Mouse (Mus musculus) neural tube, embryonic 14.5 days (tissue): Measurements from ENCODE around the gene Trabd2b. TPM values are rescaled to one million over a fixed set of nuclear protein-coding genes. Genes with fewer than 3 reads are reported as not detected.

ENCODE experiments used
- ATAC-seq: fragments of 200-750 bp; cut with Nextera tagmentation; 2 replicates; pipeline ENCODE4 v1.8.0; 2017; ENCODE audit warnings: low read depth, mild to moderate bottlenecking, moderate TSS enrichment, moderate library complexity
- H3K27ac ChIP-seq: fragments of 300-500 bp; sonication (generic); 2 replicates; pipeline ENCODE4 v1.5.1; 2014; ENCODE audit warnings: low read depth, mild to moderate bottlenecking, control low read depth, low read length, moderate library complexity, mixed read lengths
- H3K27me3 ChIP-seq: fragments of 300-500 bp; sonication (generic); 2 replicates; pipeline ENCODE4 v1.6.1; 2014; ENCODE audit warnings: low read length; ENCODE audit not compliant: control insufficient read depth, insufficient read depth
- H3K36me3 ChIP-seq: fragments of 300-500 bp; sonication (generic); 2 replicates; pipeline ENCODE4 v1.6.1; 2014; ENCODE audit warnings: low read length, mixed read lengths; ENCODE audit not compliant: control insufficient read depth, insufficient read depth
- H3K4me1 ChIP-seq: fragments of 300-500 bp; sonication (generic); 2 replicates; pipeline ENCODE4 v1.6.1; 2014; ENCODE audit warnings: low read length; ENCODE audit not compliant: control insufficient read depth, insufficient read depth
- H3K4me2 ChIP-seq: fragments of 300-500 bp; sonication (generic); 2 replicates; pipeline ENCODE4 v1.6.1; 2014; ENCODE audit warnings: mild to moderate bottlenecking, low read depth, low read length, control low read depth
- H3K4me3 ChIP-seq: fragments of 300-500 bp; sonication (generic); 2 replicates; pipeline ENCODE4 v1.5.1; 2014; ENCODE audit warnings: low read depth, low read length, control low read depth, mixed read lengths
- H3K9ac ChIP-seq: fragments of 300-500 bp; sonication (generic); replicated peaks from 2 replicates; pipeline ENCODE4 v1.6.1; 2014; ENCODE audit warnings: low read depth, mild to moderate bottlenecking, control low read depth, low read length, mixed read lengths
- H3K9me3 ChIP-seq: fragments of 300-500 bp; sonication (generic); 2 replicates; pipeline ENCODE4 v1.6.1; 2016; ENCODE audit warnings: low read length; ENCODE audit not compliant: control insufficient read depth
- WGBS: fragments of 180-500 bp; shearing (Covaris S2); extraction: QIAGEN DNeasy Blood & Tissue Kit; methylation state at CpG from one replicate; pipeline ENCODE4 v1.1.7; 2014; 5-methylcytosine and 5-hydroxymethylcytosine counted together
- polyA plus RNA-seq: library from polyadenylated mRNA; unstranded; fragments of >200 nt; fragmentation: Nextera tagmentation; extraction: Ambion mirVana; gene quantifications from 2 replicates; pipeline ENCODE4 v1.2.1, GENCODE M21; 2014

Gene Trabd2b
- polyA plus RNA-seq, 1 experiment from 2014 or later, result 0.56 TPM

DNA sequence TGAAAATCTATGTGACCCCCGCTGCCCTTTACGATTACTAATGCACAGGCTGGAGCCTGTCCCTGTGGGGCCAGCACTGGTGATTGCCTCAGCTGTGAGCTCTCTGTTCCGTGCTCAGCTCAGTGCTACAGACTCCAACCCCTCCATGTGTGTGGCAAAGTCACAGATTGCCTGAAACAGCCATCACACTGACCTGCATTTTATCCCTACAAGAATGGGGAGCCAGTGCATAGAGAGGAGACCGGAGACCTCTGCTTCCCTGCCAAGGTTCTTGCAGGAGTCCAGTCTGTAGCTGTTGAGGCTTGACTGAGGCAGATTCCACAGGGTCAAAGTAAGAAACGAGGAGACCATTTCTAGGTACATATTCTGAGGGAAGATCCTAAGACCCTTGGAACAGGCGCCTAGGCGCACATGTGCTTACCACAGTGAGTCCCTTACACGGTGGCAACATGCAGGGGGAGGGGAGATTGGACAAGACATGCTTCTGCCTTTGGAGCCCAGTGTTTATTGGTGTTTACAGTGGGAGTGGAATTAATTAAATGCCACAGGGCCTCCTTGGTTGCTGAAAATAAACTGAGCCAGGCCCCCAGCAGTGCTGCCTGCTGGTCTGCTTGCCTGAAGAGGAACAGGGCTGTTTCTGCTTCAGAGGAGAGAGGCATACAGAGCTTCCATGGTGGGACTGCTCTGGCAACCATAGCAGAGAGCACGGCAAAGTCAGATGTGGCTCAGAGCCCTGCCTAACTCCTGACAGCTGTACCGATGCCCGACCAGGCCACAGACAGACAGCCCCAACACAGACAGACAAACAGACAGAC, 97.9 kb downstream of the Trabd2b start:
- peak; percentile 44; the same call in 1 of the 2 replicates for ATAC-seq
- 0 out of 2 replicates have a peak overlapping the region, but pooled peaks have one; percentile 16 for H3K27ac ChIP-seq
- H3K27me3 ChIP-seq, result no peaks in the 10 kb centered on the region
- WGBS, result 60% methylated on average over 11 of the region's 11 CpGs
- no peaks in the 10 kb centered on the region for H3K9me3 ChIP-seq
- no peaks in the 10 kb centered on the region for H3K4me1 ChIP-seq
- H3K4me2 ChIP-seq, result no peak overlapping the region
- no peak overlapping the region for H3K9ac ChIP-seq
- no peak overlapping the region for H3K4me3 ChIP-seq
- no peaks in the 10 kb centered on the region for H3K36me3 ChIP-seq

DNA sequence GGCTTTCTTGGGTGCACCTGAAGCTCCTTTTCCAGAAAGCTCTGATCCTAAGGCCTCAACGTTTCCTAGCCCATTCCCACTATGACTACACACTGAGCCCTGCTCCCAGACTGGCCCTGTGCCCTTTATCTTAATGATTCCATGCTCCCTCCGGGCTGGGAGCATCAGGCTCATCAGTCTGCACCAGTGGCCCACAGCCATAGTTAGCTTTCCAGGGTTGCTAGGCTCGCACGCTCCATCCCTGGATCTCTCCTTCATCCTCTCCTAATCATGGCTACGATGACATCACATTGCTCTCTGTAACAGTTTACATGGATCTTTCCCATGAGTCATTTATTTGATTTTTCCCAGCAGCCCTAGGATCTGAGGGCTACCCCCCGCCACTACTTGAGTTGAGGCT, 103.1 kb downstream of the Trabd2b start:
- no peak overlapping the region for H3K27ac ChIP-seq
- no peaks in the 10 kb centered on the region for H3K27me3 ChIP-seq
- H3K4me3 ChIP-seq, result no peak overlapping the region
- no peaks in the 10 kb centered on the region for H3K4me1 ChIP-seq
- H3K9me3 ChIP-seq, result no peaks in the 10 kb centered on the region
- WGBS, result 83% methylated on average over 6 of the region's 6 CpGs
- H3K4me2 ChIP-seq, result no peak overlapping the region
- no peaks in the 10 kb centered on the region for H3K36me3 ChIP-seq
- H3K9ac ChIP-seq, result no peak overlapping the region
- ATAC-seq, result no peak

DNA sequence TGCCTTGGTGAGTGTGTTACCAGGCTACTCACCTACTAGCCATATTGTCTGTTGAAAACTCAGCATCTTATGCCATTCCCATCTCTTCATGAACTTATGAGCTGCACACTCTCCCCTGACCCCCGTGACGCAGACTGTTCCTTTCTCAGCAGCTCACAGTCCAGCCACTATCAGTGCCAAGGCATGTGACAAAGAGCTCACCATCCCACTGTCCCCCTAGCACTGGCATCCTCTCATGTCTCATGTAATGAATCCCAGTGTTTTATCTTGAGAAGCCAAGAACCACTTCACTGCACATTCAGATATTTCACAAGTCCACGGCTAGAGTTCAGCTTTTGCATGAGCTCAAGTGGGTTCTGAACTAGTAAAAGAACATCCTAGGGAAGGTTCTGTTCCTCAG, 105.1 kb downstream of the Trabd2b start:
- Histone ChIP-seq H3K4me3 (no peak overlapping the region), H3K4me1 (no peaks in the 10 kb centered on the region), H3K27ac (no peak overlapping the region), H3K9ac (no peak overlapping the region), H3K4me2 (no peak overlapping the region), H3K27me3 (no peaks in the 10 kb centered on the region), H3K9me3 (no peaks in the 10 kb centered on the region), H3K36me3 (no peaks in the 10 kb centered on the region)
- no peak for ATAC-seq
- WGBS, result 97% methylated on average over 3 of the region's 3 CpGs

DNA sequence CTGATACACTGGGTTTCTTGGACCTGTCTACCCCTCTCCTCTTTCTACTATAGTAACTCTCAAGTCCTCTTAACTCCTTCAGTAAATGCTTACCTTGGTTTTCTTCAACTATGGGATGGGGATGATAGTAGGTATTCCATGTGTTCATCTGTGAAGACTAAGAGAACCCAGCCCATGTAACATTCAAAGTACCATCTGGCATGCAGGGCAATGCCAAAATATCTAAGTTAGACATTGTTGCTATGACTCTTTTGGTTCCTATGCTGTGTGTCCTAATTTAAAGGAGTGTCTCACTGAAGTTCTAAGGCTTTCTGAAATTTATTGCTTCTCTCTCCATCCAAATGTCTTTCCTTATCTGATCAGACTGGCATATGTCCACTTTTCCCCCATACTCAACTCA, 106.6 kb downstream of the Trabd2b start:
- Histone ChIP-seq H3K9me3 (no peaks in the 10 kb centered on the region), H3K9ac (no peak overlapping the region), H3K27ac (no peak overlapping the region), H3K36me3 (no peaks in the 10 kb centered on the region), H3K27me3 (no peaks in the 10 kb centered on the region), H3K4me1 (no peaks in the 10 kb centered on the region), H3K4me2 (no peak overlapping the region), H3K4me3 (no peak overlapping the region)
- ATAC-seq, result no peak

DNA sequence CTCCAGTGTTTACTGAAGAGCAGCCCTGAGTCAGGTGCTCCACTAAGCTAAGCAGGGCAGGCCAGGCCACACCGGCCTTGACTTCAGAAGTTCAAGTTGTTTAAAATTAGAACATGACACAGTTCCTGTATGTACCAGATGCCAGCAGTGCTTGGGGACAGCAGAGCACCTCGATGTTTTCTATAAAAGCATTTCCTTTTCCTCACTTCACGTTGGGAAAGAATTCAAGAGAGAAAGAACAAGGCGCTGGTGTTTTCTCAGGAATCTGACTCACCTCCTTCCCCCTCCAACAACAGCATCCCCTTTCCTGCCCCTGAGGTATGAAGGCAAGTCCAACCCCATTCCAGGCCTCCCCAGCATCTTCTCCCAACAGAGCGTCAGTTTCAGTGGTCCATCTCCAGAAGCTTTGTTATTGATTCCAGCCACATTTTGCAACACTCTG, 108.8 kb downstream of the Trabd2b start:
- 79% methylated on average over 5 of the region's 5 CpGs for WGBS
- no peaks in the 10 kb centered on the region for H3K4me1 ChIP-seq
- H3K9me3 ChIP-seq, result no peaks in the 10 kb centered on the region
- H3K36me3 ChIP-seq, result no peaks in the 10 kb centered on the region
- no peak overlapping the region for H3K27ac ChIP-seq
- no peaks in the 10 kb centered on the region for H3K27me3 ChIP-seq
- H3K9ac ChIP-seq, result no peak overlapping the region
- no peak overlapping the region for H3K4me3 ChIP-seq
- no peak overlapping the region for H3K4me2 ChIP-seq
- ATAC-seq, result no peak

DNA sequence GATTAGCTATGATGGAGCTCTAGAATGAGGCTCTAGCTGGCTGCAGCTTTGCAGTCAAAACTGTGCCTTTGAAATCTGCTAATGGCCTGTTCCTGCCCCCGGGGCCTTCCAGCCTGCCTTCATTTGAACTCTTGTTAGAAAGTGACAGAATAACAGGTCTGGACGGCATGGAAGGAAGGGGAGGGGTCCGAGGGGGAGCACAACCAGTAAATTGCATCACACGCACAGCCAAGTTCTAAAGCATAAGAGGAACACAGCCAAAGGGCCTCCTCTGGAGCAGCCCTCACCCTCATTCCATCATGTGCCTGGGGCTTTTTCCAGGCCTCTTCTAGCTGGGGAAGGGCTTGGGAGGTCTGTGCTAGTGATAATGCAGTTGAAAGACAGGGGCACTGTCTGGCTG, 110.1 kb downstream of the Trabd2b start:
- Histone ChIP-seq H3K27ac (no peak overlapping the region), H3K36me3 (no peaks in the 10 kb centered on the region), H3K4me3 (no peak overlapping the region), H3K4me2 (no peak overlapping the region), H3K9me3 (no peaks in the 10 kb centered on the region), H3K4me1 (no peaks in the 10 kb centered on the region), H3K9ac (no peak overlapping the region), H3K27me3 (no peaks in the 10 kb centered on the region)
- WGBS, result 35% methylated on average over 4 of the region's 4 CpGs
- ATAC-seq, result no peak

DNA sequence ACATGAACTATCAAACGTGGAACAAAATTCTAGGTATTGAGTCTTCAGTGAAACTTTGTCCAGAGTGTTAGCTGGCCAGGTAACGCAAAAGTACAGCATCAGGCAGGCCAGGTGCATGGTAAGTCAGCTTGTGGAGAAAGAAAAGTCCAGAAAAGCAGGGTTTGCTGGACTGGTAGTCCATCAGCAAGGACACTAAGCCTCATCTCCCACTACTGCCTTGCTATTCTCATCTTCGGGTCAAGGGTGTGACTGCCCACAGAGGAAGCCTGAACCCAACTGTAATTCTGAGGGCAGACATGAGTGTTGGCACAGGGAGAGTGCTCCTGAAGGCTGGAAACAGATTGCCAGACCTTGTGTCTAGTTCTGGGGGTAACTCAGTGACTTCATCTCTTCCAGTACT, 111.5 kb downstream of the Trabd2b start:
- Histone ChIP-seq H3K4me1 (no peaks in the 10 kb centered on the region), H3K9ac (no peak overlapping the region), H3K36me3 (no peaks in the 10 kb centered on the region), H3K27me3 (no peaks in the 10 kb centered on the region), H3K4me2 (no peak overlapping the region), H3K4me3 (no peak overlapping the region), H3K9me3 (no peaks in the 10 kb centered on the region), H3K27ac (no peak overlapping the region)
- no peak for ATAC-seq
- WGBS, result 86% methylated on average over 3 of the region's 3 CpGs

DNA sequence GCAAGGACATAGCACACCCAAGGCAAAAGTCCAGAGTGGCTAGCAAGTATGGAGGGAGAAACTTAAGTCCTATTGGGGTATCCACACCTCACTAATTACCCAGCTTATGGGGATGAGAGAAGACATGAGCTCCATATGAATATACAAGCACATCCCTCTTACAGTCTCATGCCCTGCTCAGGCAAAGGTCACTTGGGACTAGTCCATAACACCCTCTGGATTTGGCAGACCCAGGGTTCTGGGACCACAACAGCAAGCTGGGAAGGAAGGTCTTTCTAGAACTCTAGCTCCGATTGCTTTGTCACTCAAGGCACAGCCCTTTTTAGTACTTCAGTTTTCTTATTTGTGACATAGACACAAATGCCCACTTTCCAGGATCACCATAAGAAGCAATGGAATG, 112.0 kb downstream of the Trabd2b start:
- Histone ChIP-seq H3K4me1 (no peaks in the 10 kb centered on the region), H3K27ac (no peak overlapping the region), H3K9me3 (no peaks in the 10 kb centered on the region), H3K4me2 (no peak overlapping the region), H3K36me3 (no peaks in the 10 kb centered on the region), H3K4me3 (no peak overlapping the region), H3K27me3 (no peaks in the 10 kb centered on the region), H3K9ac (no peak overlapping the region)
- WGBS, result 95% methylated on average over 1 of the region's 1 CpGs
- ATAC-seq, result no peak

DNA sequence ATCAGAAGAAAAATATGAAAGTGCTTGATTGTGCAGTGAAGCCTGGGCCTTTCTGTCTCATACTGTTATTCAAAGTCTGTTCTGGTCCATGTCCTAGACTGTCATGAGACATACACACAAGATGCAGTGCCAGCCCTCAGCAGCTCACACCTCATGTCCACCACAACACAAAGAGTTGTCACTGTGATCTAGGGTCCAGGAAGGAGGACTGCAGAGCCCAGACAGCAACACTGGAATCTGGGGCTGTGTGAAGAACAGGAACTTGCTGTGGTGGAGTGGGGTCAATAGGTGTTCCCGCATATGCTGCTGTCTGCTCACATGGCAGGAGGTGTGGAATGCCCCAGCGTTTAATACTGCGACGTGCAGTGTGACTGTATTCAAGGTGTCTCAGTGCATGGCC, 112.8 kb downstream of the Trabd2b start:
- H3K9ac ChIP-seq, result no peak overlapping the region
- 81% methylated on average over 4 of the region's 4 CpGs for WGBS
- H3K36me3 ChIP-seq, result no peaks in the 10 kb centered on the region
- H3K4me1 ChIP-seq, result no peaks in the 10 kb centered on the region
- H3K4me2 ChIP-seq, result no peak overlapping the region
- H3K27me3 ChIP-seq, result no peaks in the 10 kb centered on the region
- H3K4me3 ChIP-seq, result no peak overlapping the region
- H3K27ac ChIP-seq, result no peak overlapping the region
- H3K9me3 ChIP-seq, result no peaks in the 10 kb centered on the region
- ATAC-seq, result no peak
